Mouse (Mus musculus) thymus, postnatal 36 days (tissue): ENCODE measurements at regions not wholly inside any gene's neighbourhood (a gene's known extent, or its start where the extent isn't known, plus 50 kb on each side); places are given as distances from the start of the nearest gene placed in this dataset.

Experiments used
- DNase-seq, 2 experiments: peaks; one replicate each; pipeline ENCODE4 v3.0.0; 2022; ENCODE audit warnings: mixed read lengths in 2 of 2

- no peak for DNase-seq
Measured at GRCm38 (mm10) chr4:45585188-45585820, 53.0 kb upstream of the Shb start.

GRCm38 (mm10) chr4:45583966-45584365 lies 51.7 kb upstream of the Shb start:
- DNase-seq: no peak

GRCm38 (mm10) chr4:45582496-45582895 lies 50.2 kb upstream of the Shb start:
- no peak for DNase-seq
